Mouse (Mus musculus): ENCODE data around the gene Mob3b. TPM values are rescaled to one million over a fixed set of nuclear protein-coding genes. Genes with fewer than 3 reads are reported as not detected.

Gene Mob3b
- polyA plus RNA-seq, 2 experiments from 2014 or later = 5.8 to 6.5 TPM

- no peak for ATAC-seq
Measured at GRCm38 (mm10) chr4:35112452-35112851, 44.8 kb downstream of the Mob3b start.

GRCm38 (mm10) chr4:35105115-35105773, 52.0 kb downstream of the Mob3b start:
- no peak for ATAC-seq

GRCm38 (mm10) chr4:35101201-35101600, 56.1 kb downstream of the Mob3b start:
- ATAC-seq = no peak

- ATAC-seq = peak; percentile 50
Measured at GRCm38 (mm10) chr4:35099865-35100780, 57.2 kb downstream of the Mob3b start.

GRCm38 (mm10) chr4:35099210-35099864, 57.9 kb downstream of the Mob3b start:
- ATAC-seq = peak; percentile 9

- no peak for ATAC-seq
Measured at GRCm38 (mm10) chr4:35098552-35098951, 58.7 kb downstream of the Mob3b start.

- ATAC-seq = peak; percentile 83
Measured at GRCm38 (mm10) chr4:35096226-35097175, 60.8 kb downstream of the Mob3b start.

GRCm38 (mm10) chr4:35092457-35092856, 64.8 kb downstream of the Mob3b start:
- ATAC-seq = no peak

- ATAC-seq = no peak
Measured at GRCm38 (mm10) chr4:35091157-35091784, 66.0 kb downstream of the Mob3b start.

GRCm38 (mm10) chr4:35089321-35090316, 67.7 kb downstream of the Mob3b start:
- ATAC-seq = no peak

- ATAC-seq = no peak
Measured at GRCm38 (mm10) chr4:35086067-35086700, 71.1 kb downstream of the Mob3b start.

- ATAC-seq = no peak
Measured at GRCm38 (mm10) chr4:35084060-35084459, 73.2 kb downstream of the Mob3b start.

GRCm38 (mm10) chr4:35082476-35083114, 74.7 kb downstream of the Mob3b start:
- no peak for ATAC-seq

GRCm38 (mm10) chr4:35080285-35080684, 77.0 kb downstream of the Mob3b start:
- no peak for ATAC-seq

GRCm38 (mm10) chr4:35068739-35069138, 88.5 kb downstream of the Mob3b start:
- no peak for ATAC-seq

GRCm38 (mm10) chr4:35066163-35066562, 91.1 kb downstream of the Mob3b start:
- ATAC-seq = no peak

- ATAC-seq = no peak
Measured at GRCm38 (mm10) chr4:35065075-35065838, 92.0 kb downstream of the Mob3b start.

GRCm38 (mm10) chr4:35063146-35063719, 94.1 kb downstream of the Mob3b start:
- ATAC-seq = no peak

All from CD4-positive, CD25-positive, alpha-beta regulatory T cell, adult 4 months (primary cell).